Mouse (Mus musculus) kidney, embryonic 16.5 days (tissue): ENCODE results near the gene Atp10a. TPM values are rescaled to one million over a fixed set of nuclear protein-coding genes. Genes with fewer than 3 reads are reported as not detected.
A peak's percentile ranks its signal among the peaks of the same experiment; 100 is the strongest.
"Not testable (repeated sequence)": the region's sequence is repeated elsewhere in the genome, so short reads cannot be mapped to it uniquely, and the experiment has no call there.

Source experiments
- ATAC-seq: fragments of 200-750 bp; cut with Nextera tagmentation; 2 replicates; pipeline ENCODE4 v1.8.0; 2017; ENCODE audit warnings: moderate TSS enrichment; ENCODE audit not compliant: low FRiP score, low TSS enrichment
- H3K27ac ChIP-seq: fragments of 300-500 bp; sonication (generic); 2 replicates; pipeline ENCODE4 v1.5.1; 2014; ENCODE audit warnings: low read length
- H3K27me3 ChIP-seq: fragments of 300-500 bp; sonication (generic); 2 replicates; pipeline ENCODE4 v1.6.1; 2014; ENCODE audit warnings: low read length, control low read depth, mixed read lengths; ENCODE audit not compliant: insufficient read depth
- H3K36me3 ChIP-seq: fragments of 300-500 bp; sonication (generic); 2 replicates; pipeline ENCODE4 v1.6.1; 2014; ENCODE audit warnings: low read length, control low read depth, mixed read lengths; ENCODE audit not compliant: insufficient read depth
- H3K4me1 ChIP-seq: fragments of 300-500 bp; sonication (generic); 2 replicates; pipeline ENCODE4 v1.6.1; 2014; ENCODE audit warnings: low read length, control low read depth, mixed read lengths; ENCODE audit not compliant: insufficient read depth
- H3K4me2 ChIP-seq: fragments of 300-500 bp; sonication (generic); replicated peaks from 2 replicates; pipeline ENCODE4 v1.6.1; 2014; ENCODE audit warnings: low read depth, low read length
- H3K4me3 ChIP-seq: fragments of 300-500 bp; sonication (generic); 2 replicates; pipeline ENCODE4 v1.5.1; 2014; ENCODE audit warnings: mild to moderate bottlenecking, low read length
- H3K9ac ChIP-seq: fragments of 300-500 bp; sonication (generic); replicated peaks from 2 replicates; pipeline ENCODE4 v1.6.1; 2014; ENCODE audit warnings: low read length
- H3K9me3 ChIP-seq: fragments of 300-500 bp; sonication (generic); 2 replicates; pipeline ENCODE4 v1.6.1; 2016; ENCODE audit warnings: low read length, control low read depth
- WGBS: fragments of 180-500 bp; shearing (Covaris S2); extraction: QIAGEN DNeasy Blood & Tissue Kit; methylation state at CpG from one replicate; pipeline ENCODE4 v1.1.7; 2014; 5-methylcytosine and 5-hydroxymethylcytosine counted together
- polyA plus RNA-seq: library from polyadenylated mRNA; unstranded; fragments of >200 nt; fragmentation: Nextera tagmentation; extraction: Ambion mirVana; gene quantifications from 2 replicates; pipeline ENCODE4 v1.2.1, GENCODE M21; 2015

Atp10a gene
- polyA plus RNA-seq, 1 experiment from 2014 or later: 4.0 TPM

DNA sequence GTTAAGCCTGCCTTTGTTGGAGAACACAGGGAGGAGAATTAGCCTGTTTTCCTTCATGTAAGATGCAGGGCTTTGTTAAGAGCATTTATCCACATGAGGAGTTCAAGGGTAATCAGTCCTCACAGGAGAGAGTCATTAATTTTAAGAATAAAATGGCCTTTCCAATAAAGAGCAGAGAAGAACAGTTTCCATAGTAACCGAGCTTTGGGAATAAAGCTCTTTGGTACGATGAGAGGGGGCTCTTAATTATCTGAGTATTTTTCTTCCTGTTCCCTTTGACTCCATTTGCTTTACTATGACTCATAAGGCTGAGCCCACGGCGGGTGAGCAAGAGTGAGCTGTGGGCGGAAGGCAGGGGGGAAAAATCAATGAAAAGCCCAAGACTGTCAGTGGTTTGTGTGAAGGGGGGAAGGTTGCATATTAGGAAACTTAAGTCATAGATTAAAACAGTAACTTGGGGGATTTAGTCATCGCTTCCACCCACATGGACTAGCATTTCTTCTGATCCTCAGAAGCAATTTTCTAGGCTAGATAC lies 166.2 kb downstream of the Atp10a start:
- ATAC-seq: no peak
- WGBS: 59% methylated on average over 6 of the region's 6 CpGs
- no peaks in the 10 kb centered on the region for H3K9me3 ChIP-seq

DNA sequence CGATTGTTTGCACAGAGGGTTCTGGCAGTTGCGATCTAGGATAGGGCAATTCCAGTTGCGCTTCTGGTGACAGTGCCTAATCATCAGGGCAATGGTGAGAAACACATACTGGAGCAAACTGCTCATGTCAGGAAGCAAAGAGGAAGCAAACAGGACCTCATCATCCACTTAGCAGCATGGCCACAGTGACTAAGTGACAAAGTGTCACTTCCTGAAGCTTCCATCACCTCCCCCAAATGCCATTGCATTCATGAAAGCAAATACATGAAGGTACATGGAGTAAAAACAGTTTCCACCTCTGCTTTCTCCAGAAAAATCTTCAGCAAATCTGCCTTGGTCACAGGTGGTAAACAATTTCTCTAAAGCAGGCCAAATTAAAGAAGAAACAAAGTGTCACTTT lies 168.7 kb downstream of the Atp10a start:
- no peak overlapping the region for H3K9ac ChIP-seq
- WGBS: 87% methylated on average over 3 of the region's 3 CpGs
- H3K36me3 ChIP-seq: no peaks in the 10 kb centered on the region
- H3K9me3 ChIP-seq: no peaks in the 10 kb centered on the region
- no peak for ATAC-seq
- H3K27me3 ChIP-seq: no peaks in the 10 kb centered on the region
- H3K4me1 ChIP-seq: no peaks in the 10 kb centered on the region
- no peak overlapping the region for H3K27ac ChIP-seq
- H3K4me3 ChIP-seq: no peak overlapping the region
- no peak overlapping the region for H3K4me2 ChIP-seq

More for the DNA sequence above, 166.2 kb downstream of the Atp10a start:
- Histone ChIP-seq H3K27ac (no peak overlapping the region), H3K36me3 (no peaks in the 10 kb centered on the region), H3K27me3 (no peaks in the 10 kb centered on the region), H3K9ac (no peak overlapping the region), H3K4me2 (no peak overlapping the region), H3K4me1 (no peaks in the 10 kb centered on the region), H3K4me3 (no peak overlapping the region)

DNA sequence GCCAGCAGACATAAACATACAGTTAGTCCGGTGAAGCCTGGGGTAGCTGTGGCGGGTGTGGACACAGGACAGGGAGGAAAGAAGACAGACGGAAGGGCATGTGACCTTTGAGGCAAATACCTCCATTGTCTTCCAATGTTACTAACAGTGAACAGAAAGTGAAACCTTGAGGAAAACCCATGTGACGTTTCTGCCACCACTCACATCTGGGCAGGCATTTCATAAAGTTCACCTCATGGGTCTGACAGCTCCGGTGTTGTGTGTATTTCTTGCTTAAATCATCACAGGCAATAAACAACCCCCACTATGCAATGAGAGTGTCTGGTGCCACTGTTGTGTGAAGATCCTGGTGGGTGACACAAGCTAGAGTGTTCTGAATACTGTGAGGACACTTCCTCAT lies 173.1 kb downstream of the Atp10a start:
- Histone ChIP-seq H3K27me3 (no peaks in the 10 kb centered on the region), H3K27ac (no peak overlapping the region), H3K4me1 (no peaks in the 10 kb centered on the region), H3K4me3 (no peak overlapping the region), H3K36me3 (no peaks in the 10 kb centered on the region), H3K9ac (no peak overlapping the region), H3K4me2 (no peak overlapping the region), H3K9me3 (no peaks in the 10 kb centered on the region)
- WGBS: 63% methylated on average over 5 of the region's 5 CpGs
- ATAC-seq: no peak

DNA sequence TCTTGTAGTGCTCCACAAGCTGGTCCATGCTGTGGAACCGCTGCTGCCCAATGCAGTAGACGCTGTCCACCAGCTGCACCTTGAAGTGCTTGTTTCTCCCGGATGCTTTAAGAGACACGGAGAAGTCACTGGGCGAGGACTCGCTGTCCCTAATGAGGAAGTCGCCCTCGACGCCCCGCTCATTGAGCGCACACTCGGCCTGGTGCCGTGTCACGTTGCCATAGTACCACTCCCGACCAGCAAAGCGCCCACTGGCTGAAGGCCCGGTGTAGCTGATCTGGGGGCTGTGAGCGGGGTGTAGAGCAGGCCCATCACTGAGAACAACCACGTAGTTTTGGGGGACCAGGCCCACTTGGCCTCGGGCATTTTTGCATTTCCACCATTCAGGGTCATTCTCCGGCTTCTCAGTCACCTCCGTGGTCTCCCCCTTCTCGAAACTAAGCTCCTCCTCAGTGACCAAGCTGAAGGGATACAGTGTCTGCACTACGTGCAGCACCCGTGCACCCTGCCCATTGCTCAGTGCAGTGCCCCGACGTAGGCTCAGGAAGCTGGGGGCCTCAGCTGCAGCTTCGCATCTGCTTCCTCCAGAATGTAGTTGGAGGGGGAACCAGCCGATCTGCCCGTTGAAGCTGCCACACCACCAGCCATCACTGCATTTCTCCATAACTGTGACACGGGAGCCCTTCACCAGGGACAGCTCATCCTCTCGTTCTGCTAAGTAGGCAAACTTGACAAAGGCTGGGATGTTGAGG lies 181.1 kb downstream of the Atp10a start:
- not testable (repeated sequence) for H3K4me2 ChIP-seq, H3K9me3 ChIP-seq, H3K4me1 ChIP-seq, H3K27me3 ChIP-seq, H3K27ac ChIP-seq, ATAC-seq, H3K36me3 ChIP-seq, H3K9ac ChIP-seq, H3K4me3 ChIP-seq
- 95% methylated on average over 32 of the region's 32 CpGs for WGBS

DNA sequence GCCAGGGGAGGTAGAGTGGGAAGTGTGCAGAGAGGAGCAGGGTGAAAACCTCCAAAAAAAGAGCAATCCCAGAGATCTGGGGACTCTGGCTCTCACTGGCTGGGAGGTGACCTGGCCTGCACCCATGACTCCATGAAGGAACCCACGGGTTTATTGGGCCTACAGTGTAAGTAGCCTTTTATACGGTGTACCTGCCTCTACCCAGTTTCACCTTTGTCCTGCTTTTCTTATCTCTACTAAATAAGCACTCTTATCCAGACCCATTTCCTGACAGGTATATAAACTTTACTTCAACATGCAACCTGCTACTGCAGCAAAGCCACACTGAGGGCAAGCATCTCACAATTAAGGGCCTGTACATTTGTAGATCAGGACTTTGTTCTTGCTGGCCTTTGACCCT lies 184.4 kb downstream of the Atp10a start:
- H3K36me3 ChIP-seq: no peaks in the 10 kb centered on the region
- no peaks in the 10 kb centered on the region for H3K27me3 ChIP-seq
- 74% methylated on average over 2 of the region's 2 CpGs for WGBS
- no peak overlapping the region for H3K27ac ChIP-seq
- no peak overlapping the region for H3K4me2 ChIP-seq
- H3K9ac ChIP-seq: no peak overlapping the region
- no peak for ATAC-seq
- no peaks in the 10 kb centered on the region for H3K9me3 ChIP-seq
- peaks cover 23% of the 10 kb centered on the region for H3K4me1 ChIP-seq
- H3K4me3 ChIP-seq: no peak overlapping the region

DNA sequence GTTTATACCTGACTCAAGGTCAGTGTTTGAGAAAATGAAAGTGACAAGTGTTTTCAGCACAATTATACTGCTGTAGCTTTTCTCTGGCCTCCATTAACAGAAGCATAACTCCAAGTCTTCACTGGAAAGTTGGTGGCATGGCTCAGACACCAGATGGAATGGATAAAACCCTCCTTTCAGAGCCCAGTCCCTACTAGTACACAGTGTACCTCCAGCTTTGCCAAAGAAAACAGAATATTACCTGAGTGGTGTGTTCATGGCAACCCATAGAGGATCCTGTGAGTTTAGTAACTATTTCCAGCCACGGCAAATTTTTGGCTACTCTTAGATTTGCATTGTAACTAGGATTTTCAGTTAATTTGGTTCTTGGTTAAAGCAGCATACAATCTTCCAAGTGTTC lies 185.1 kb downstream of the Atp10a start:
- Histone ChIP-seq H3K27me3 (no peaks in the 10 kb centered on the region), H3K4me2 (no peak overlapping the region), H3K27ac (no peak overlapping the region), H3K36me3 (no peaks in the 10 kb centered on the region), H3K4me3 (no peak overlapping the region), H3K4me1 (peaks cover 23% of the 10 kb centered on the region), H3K9ac (no peak overlapping the region), H3K9me3 (no peaks in the 10 kb centered on the region)
- no peak for ATAC-seq
- WGBS: 76% methylated on average over 1 of the region's 1 CpGs

DNA sequence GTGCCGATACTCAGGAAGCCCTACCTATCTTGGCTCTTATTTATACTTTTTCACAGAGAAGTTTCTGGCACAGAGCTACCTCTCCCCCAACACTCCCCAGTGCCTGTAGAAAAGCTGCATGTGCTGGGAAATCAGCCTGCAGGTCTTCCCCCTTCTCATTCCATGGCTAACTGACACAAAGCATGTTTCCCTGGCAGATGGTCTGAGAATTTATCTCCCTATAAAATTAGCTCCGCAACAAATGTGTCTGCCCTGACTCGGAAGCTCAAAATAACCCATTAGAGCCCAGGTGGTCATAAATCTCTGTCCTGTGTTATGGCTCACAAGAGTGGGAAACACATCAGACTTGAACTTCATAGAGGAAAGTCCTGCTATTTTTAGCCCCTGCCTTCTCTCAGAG lies 186.9 kb downstream of the Atp10a start:
- Histone ChIP-seq H3K4me2 (no peak overlapping the region), H3K9ac (no peak overlapping the region), H3K4me3 (no peak overlapping the region), H3K36me3 (no peaks in the 10 kb centered on the region), H3K27me3 (no peaks in the 10 kb centered on the region), H3K27ac (peak overlapping the region; percentile 73), H3K9me3 (no peaks in the 10 kb centered on the region), H3K4me1 (peaks cover 23% of the 10 kb centered on the region)
- WGBS: 23% methylated on average over 3 of the region's 3 CpGs
- peak; percentile 66; the same call in 1 of the 2 replicates for ATAC-seq

DNA sequence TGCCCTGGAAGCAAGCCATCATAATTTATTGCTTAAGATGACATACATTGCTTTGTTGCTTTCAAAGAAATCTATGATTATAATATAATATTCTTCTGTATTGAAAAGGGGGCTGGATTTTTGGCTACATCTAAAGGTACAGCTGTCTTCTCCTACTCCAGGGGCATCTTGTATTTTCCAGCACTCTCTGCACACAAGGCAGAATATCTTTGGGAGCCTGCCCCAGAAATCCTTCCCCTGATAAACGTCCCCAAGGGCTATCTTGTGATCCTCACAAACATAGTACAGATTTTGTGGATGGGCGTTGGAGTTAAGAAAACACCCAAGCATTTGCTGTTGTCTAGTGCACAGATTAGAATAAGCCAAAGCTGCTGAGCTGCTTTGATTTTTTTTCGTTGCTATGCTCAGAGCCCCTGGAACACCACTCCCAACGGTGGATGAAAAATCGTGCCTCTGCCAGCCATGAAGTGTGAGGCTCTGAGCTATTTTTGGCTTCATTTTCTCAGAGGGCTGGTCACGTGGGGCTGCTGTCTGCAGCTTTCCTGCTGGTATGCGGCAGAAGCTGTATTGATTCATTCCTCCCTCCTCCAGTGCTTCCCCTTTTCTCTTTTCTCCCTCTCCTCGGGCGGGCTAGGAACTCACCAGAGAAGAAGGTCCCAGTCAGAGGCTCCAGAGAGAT lies 187.9 kb downstream of the Atp10a start:
- peak overlapping the region; percentile 81 for H3K27ac ChIP-seq
- no peaks in the 10 kb centered on the region for H3K27me3 ChIP-seq
- H3K4me1 ChIP-seq: peaks cover 23% of the 10 kb centered on the region
- no peaks in the 10 kb centered on the region for H3K9me3 ChIP-seq
- ATAC-seq: peak; percentile 96
- H3K4me3 ChIP-seq: 0 out of 2 replicates have a peak overlapping the region, but pooled peaks have one; percentile 10
- H3K9ac ChIP-seq: peak overlapping the region; percentile 51; the same call in 1 of the 2 replicates
- H3K36me3 ChIP-seq: no peaks in the 10 kb centered on the region
- 3% methylated on average over 9 of the region's 9 CpGs for WGBS
- H3K4me2 ChIP-seq: peak overlapping the region; percentile 36

DNA sequence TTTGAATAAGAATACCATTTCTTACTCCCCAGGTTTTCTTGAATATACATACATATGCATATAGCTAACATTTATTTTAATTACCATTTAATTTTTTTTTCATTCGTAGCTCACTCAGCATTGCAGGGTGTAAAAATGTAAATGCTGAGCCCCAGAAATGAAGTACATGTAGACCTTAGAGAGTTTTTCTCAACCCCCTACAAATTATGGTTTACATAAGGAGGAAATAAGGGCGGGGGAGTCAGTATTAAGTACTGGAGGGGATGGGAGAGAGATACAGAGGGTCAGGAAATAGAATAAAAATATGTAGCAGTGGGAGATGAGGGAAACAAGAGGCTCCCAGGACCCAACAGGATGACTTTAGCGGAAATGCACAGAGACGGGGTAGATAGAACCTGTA lies 188.5 kb downstream of the Atp10a start:
- no peaks in the 10 kb centered on the region for H3K36me3 ChIP-seq
- no peak for ATAC-seq
- H3K9ac ChIP-seq: no peak overlapping the region
- H3K9me3 ChIP-seq: no peaks in the 10 kb centered on the region
- peak overlapping the region; percentile 81 for H3K27ac ChIP-seq
- peaks cover 23% of the 10 kb centered on the region for H3K4me1 ChIP-seq
- H3K27me3 ChIP-seq: no peaks in the 10 kb centered on the region
- peak overlapping the region; percentile 36 for H3K4me2 ChIP-seq
- 40% methylated on average over 4 of the region's 4 CpGs for WGBS
- 0 out of 2 replicates have a peak overlapping the region, but pooled peaks have one; percentile 10 for H3K4me3 ChIP-seq

DNA sequence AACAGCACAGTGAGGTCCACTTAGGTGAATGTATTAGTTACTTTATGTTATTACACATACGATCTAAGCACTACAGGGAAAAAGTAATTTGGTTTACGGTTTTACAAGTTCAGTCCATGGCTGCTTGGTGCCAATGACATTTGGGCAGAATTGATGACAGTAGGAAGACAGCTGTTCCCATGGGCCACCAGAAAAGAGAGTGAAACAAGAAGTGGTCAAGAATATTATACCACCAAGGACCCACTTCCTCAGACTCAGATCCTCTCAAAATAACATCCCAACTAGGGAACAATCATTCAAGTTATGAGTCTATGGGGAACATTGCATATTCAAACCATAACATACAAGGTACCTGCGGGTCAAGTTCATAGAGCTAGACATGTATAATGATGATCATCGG lies 203.0 kb downstream of the Atp10a start:
- H3K27ac ChIP-seq: no peak overlapping the region
- no peak for ATAC-seq
- 88% methylated on average over 4 of the region's 4 CpGs for WGBS

More for the DNA sequence above, 203.0 kb downstream of the Atp10a start:
- Histone ChIP-seq H3K9me3 (no peaks in the 10 kb centered on the region), H3K36me3 (no peaks in the 10 kb centered on the region), H3K27me3 (no peaks in the 10 kb centered on the region), H3K4me3 (no peak overlapping the region), H3K9ac (no peak overlapping the region), H3K4me1 (no peaks in the 10 kb centered on the region), H3K4me2 (no peak overlapping the region)
